Mouse (Mus musculus): ENCODE measurements around the gene Clybl. TPM values are rescaled to one million over a fixed set of nuclear protein-coding genes. Genes with fewer than 3 reads are reported as not detected.
A peak's percentile ranks its signal among the peaks of the same experiment; 100 is the strongest.

Clybl gene
- polyA plus RNA-seq, 1 experiment from 2014 or later, result 17.2 TPM

- DNase-seq (no peak), ATAC-seq (ENCODE audit: low FRiP score, low TSS enrichment) (no peak)
- Histone ChIP-seq H3K4me2 (ENCODE audit: low read length) (no peak overlapping the region), H3K4me1 (ENCODE audit: control insufficient read depth, insufficient read depth, low read length) (0 out of 2 replicates have a peak, but pooled peaks cover 5% of the 10 kb centered on the region), H3K27ac (replicated peaks; ENCODE audit: low read depth, low read length) (no peak overlapping the region), H3K36me3 (ENCODE audit: control insufficient read depth, insufficient read depth, low read length) (no peaks in the 10 kb centered on the region), H3K9me3 (ENCODE audit: control insufficient read depth, low read length) (no peaks in the 10 kb centered on the region), H3K4me3 (replicated peaks; ENCODE audit: low read depth, low read length) (no peak overlapping the region), H3K27me3 (ENCODE audit: control insufficient read depth, insufficient read depth, low read length) (peaks cover 12% of the 10 kb centered on the region; the same call in 1 of the 2 replicates), H3K9ac (replicated peaks; ENCODE audit: low read length) (no peak overlapping the region)
- WGBS, result 30% methylated on average over 4 of the region's 4 CpGs
Measured at GRCm38 (mm10) chr14:122296399-122296798, 114.9 kb downstream of the Clybl start.

DNA sequence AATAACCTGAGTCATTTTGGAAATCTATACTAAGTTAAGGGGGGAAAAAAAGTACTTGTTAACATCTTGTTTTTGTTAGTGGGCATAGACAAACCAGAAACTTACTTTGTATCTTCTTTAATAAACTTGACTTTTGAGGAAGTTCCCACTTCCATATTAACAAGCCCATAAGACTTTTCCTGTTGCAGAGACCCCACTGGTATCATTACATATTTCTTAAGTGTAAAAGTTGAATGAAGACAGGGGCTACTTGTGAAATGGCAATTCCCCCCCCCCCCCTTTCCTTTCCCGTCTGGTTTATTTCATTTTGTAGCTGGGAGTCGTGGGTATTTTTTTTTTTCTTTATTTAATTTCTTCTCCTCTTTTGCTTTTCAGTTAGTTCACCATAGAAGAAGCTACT lies 115.4 kb downstream of the Clybl start:
- Histone ChIP-seq H3K4me1 (ENCODE audit: control insufficient read depth, insufficient read depth, low read length) (0 out of 2 replicates have a peak, but pooled peaks cover 5% of the 10 kb centered on the region), H3K36me3 (ENCODE audit: control insufficient read depth, insufficient read depth, low read length) (no peaks in the 10 kb centered on the region), H3K27me3 (ENCODE audit: control insufficient read depth, insufficient read depth, low read length) (peaks cover 12% of the 10 kb centered on the region; the same call in 1 of the 2 replicates), H3K9ac (replicated peaks; ENCODE audit: low read length) (no peak overlapping the region), H3K9me3 (ENCODE audit: control insufficient read depth, low read length) (no peaks in the 10 kb centered on the region), H3K4me3 (replicated peaks; ENCODE audit: low read depth, low read length) (no peak overlapping the region), H3K4me2 (ENCODE audit: low read length) (no peak overlapping the region), H3K27ac (replicated peaks; ENCODE audit: low read depth, low read length) (no peak overlapping the region)
- 7% methylated on average over 2 of the region's 2 CpGs for WGBS
- ATAC-seq (ENCODE audit: low FRiP score, low TSS enrichment), result no peak
- no peak for DNase-seq

GRCm38 (mm10) chr14:122297386-122298109 lies 116.0 kb downstream of the Clybl start:
- DNase-seq (peak; percentile 59), ATAC-seq (ENCODE audit: low FRiP score, low TSS enrichment) (no peak)
- H3K4me1 ChIP-seq (ENCODE audit: control insufficient read depth, insufficient read depth, low read length), result 0 out of 2 replicates have a peak, but pooled peaks cover 5% of the 10 kb centered on the region
- peaks cover 12% of the 10 kb centered on the region; the same call in 1 of the 2 replicates for H3K27me3 ChIP-seq (ENCODE audit: control insufficient read depth, insufficient read depth, low read length)
- no peak overlapping the region for H3K9ac ChIP-seq (replicated peaks; ENCODE audit: low read length)
- 8% methylated on average over 11 of the region's 11 CpGs for WGBS
- H3K4me2 ChIP-seq (ENCODE audit: low read length), result 0 out of 2 replicates have a peak overlapping the region, but pooled peaks have one; percentile 3
- H3K9me3 ChIP-seq (ENCODE audit: control insufficient read depth, low read length), result no peaks in the 10 kb centered on the region
- no peaks in the 10 kb centered on the region for H3K36me3 ChIP-seq (ENCODE audit: control insufficient read depth, insufficient read depth, low read length)
- no peak overlapping the region for H3K27ac ChIP-seq (replicated peaks; ENCODE audit: low read depth, low read length)
- H3K4me3 ChIP-seq (replicated peaks; ENCODE audit: low read depth, low read length), result no peak overlapping the region

DNA sequence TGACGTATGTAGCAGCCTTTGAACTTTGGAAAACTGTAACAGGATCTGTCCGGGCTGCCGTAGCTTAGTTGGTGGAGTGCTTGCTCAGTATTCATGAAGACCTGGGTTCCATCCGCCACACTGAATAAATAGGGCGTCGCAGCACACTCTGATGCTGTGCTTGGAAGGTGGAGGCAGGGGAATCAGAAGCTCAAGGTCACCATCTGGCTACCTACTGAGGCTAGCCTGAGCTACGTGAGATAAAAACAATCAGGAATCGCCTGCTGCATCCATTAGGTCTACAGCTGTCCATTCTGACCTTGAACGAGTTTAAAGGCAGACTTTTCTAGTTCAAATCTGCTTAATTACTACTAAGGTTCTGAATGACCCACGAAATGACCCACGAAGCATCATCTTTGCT lies 118.8 kb downstream of the Clybl start:
- DNase-seq (no peak), ATAC-seq (ENCODE audit: low FRiP score, low TSS enrichment) (no peak)
- Histone ChIP-seq H3K9me3 (ENCODE audit: control insufficient read depth, low read length) (no peaks in the 10 kb centered on the region), H3K27me3 (ENCODE audit: control insufficient read depth, insufficient read depth, low read length) (peaks cover 12% of the 10 kb centered on the region; the same call in 1 of the 2 replicates), H3K36me3 (ENCODE audit: control insufficient read depth, insufficient read depth, low read length) (no peaks in the 10 kb centered on the region), H3K4me3 (replicated peaks; ENCODE audit: low read depth, low read length) (no peak overlapping the region), H3K4me1 (ENCODE audit: control insufficient read depth, insufficient read depth, low read length) (0 out of 2 replicates have a peak, but pooled peaks cover 12% of the 10 kb centered on the region), H3K4me2 (ENCODE audit: low read length) (no peak overlapping the region), H3K9ac (replicated peaks; ENCODE audit: low read length) (no peak overlapping the region), H3K27ac (replicated peaks; ENCODE audit: low read depth, low read length) (no peak overlapping the region)
- WGBS, result 64% methylated on average over 11 of the region's 11 CpGs

DNA sequence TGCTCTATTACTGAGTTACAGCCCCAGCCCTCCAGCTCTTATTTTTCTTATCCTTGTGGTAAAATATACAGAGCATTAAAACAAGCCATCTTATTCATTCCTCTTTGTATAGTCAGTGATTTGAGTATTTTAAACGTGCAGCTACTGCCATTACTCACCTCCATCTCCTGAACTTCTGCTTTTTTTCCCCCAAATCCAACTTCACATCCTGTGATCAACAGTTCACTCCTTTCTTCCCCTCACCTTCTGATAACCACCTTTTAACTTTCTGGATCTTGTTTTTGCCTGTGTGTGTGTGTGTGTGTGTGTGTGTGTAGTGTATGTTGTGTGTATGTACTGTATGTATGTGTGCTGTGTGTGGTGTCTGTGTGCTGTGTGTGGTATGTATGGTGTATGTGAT lies 122.3 kb downstream of the Clybl start:
- WGBS, result 63% methylated on average over 1 of the region's 1 CpGs
- no peak overlapping the region for H3K4me2 ChIP-seq (ENCODE audit: low read length)
- ATAC-seq (ENCODE audit: low FRiP score, low TSS enrichment) (no peak), DNase-seq (no peak)
- 0 out of 2 replicates have a peak, but pooled peaks cover 2% of the 10 kb centered on the region for H3K27me3 ChIP-seq (ENCODE audit: control insufficient read depth, insufficient read depth, low read length)
- 0 out of 2 replicates have a peak, but pooled peaks cover 8% of the 10 kb centered on the region for H3K4me1 ChIP-seq (ENCODE audit: control insufficient read depth, insufficient read depth, low read length)
- no peaks in the 10 kb centered on the region for H3K36me3 ChIP-seq (ENCODE audit: control insufficient read depth, insufficient read depth, low read length)
- no peak overlapping the region for H3K4me3 ChIP-seq (replicated peaks; ENCODE audit: low read depth, low read length)
- no peaks in the 10 kb centered on the region for H3K9me3 ChIP-seq (ENCODE audit: control insufficient read depth, low read length)
- no peak overlapping the region for H3K9ac ChIP-seq (replicated peaks; ENCODE audit: low read length)
- H3K27ac ChIP-seq (replicated peaks; ENCODE audit: low read depth, low read length), result no peak overlapping the region

DNA sequence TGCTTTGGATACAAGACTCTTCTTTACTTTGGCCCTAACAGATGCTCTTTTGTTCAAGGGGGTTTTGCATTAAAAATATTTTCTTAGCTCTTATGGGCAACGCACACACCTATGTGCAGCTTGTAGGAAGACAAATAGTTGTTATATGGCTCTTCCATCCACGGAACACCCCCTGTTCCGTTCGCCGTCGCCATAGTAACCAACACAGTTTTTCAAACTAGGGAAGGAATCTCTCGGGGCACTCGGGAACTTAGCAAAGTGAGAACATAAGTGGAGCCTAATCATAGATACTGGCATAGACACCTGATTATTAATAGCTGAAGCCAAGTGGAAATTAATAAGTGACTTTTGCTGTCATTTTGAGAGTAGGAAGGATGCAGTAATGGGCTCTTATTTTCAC lies 123.6 kb downstream of the Clybl start:
- Histone ChIP-seq H3K9me3 (ENCODE audit: control insufficient read depth, low read length) (no peaks in the 10 kb centered on the region), H3K9ac (replicated peaks; ENCODE audit: low read length) (no peak overlapping the region), H3K4me3 (replicated peaks; ENCODE audit: low read depth, low read length) (no peak overlapping the region), H3K27me3 (ENCODE audit: control insufficient read depth, insufficient read depth, low read length) (no peaks in the 10 kb centered on the region), H3K4me2 (ENCODE audit: low read length) (no peak overlapping the region), H3K36me3 (ENCODE audit: control insufficient read depth, insufficient read depth, low read length) (no peaks in the 10 kb centered on the region), H3K27ac (replicated peaks; ENCODE audit: low read depth, low read length) (no peak overlapping the region), H3K4me1 (ENCODE audit: control insufficient read depth, insufficient read depth, low read length) (0 out of 2 replicates have a peak, but pooled peaks cover 8% of the 10 kb centered on the region)
- no peak for ATAC-seq (ENCODE audit: low FRiP score, low TSS enrichment)
- peak; percentile 68 for DNase-seq
- 48% methylated on average over 8 of the region's 8 CpGs for WGBS

- Histone ChIP-seq H3K9ac (replicated peaks; ENCODE audit: low read length) (no peak overlapping the region), H3K4me1 (ENCODE audit: control insufficient read depth, insufficient read depth, low read length) (no peaks in the 10 kb centered on the region), H3K4me3 (replicated peaks; ENCODE audit: low read depth, low read length) (no peak overlapping the region), H3K27me3 (ENCODE audit: control insufficient read depth, insufficient read depth, low read length) (no peaks in the 10 kb centered on the region), H3K27ac (replicated peaks; ENCODE audit: low read depth, low read length) (no peak overlapping the region), H3K4me2 (ENCODE audit: low read length) (no peak overlapping the region), H3K36me3 (ENCODE audit: control insufficient read depth, insufficient read depth, low read length) (no peaks in the 10 kb centered on the region), H3K9me3 (ENCODE audit: control insufficient read depth, low read length) (no peaks in the 10 kb centered on the region)
- ATAC-seq (ENCODE audit: low FRiP score, low TSS enrichment), result no peak
- DNase-seq, result no peak
- WGBS, result 92% methylated on average over 6 of the region's 6 CpGs
Measured at GRCm38 (mm10) chr14:122312415-122312814, 130.9 kb downstream of the Clybl start.

GRCm38 (mm10) chr14:122313328-122313727 lies 131.8 kb downstream of the Clybl start:
- Histone ChIP-seq H3K4me1 (ENCODE audit: control insufficient read depth, insufficient read depth, low read length) (no peaks in the 10 kb centered on the region), H3K27ac (replicated peaks; ENCODE audit: low read depth, low read length) (no peak overlapping the region), H3K36me3 (ENCODE audit: control insufficient read depth, insufficient read depth, low read length) (no peaks in the 10 kb centered on the region), H3K9ac (replicated peaks; ENCODE audit: low read length) (no peak overlapping the region), H3K9me3 (ENCODE audit: control insufficient read depth, low read length) (no peaks in the 10 kb centered on the region), H3K27me3 (ENCODE audit: control insufficient read depth, insufficient read depth, low read length) (no peaks in the 10 kb centered on the region), H3K4me3 (replicated peaks; ENCODE audit: low read depth, low read length) (no peak overlapping the region), H3K4me2 (ENCODE audit: low read length) (no peak overlapping the region)
- DNase-seq, result no peak
- 90% methylated on average over 4 of the region's 4 CpGs for WGBS
- no peak for ATAC-seq (ENCODE audit: low FRiP score, low TSS enrichment)

DNA sequence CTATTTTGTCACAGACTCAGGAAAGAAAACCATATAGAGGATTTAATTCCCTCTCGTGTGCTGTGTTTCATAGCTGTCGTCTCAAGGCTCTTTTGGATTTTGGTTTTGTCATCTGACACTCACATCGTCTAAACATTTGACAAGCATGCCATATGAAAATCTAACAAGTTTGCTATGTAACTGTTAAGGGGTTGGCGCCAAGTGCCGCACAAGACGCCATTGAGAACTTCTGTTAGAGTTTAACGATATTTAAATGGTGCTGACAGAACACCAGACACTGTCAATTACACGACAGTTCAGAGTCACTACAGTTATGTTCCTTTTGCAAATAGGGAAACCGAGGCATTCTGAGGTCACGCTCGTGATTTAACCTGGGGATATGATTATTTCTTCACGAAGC lies 134.2 kb downstream of the Clybl start:
- DNase-seq (no peak), ATAC-seq (ENCODE audit: low FRiP score, low TSS enrichment) (no peak)
- Histone ChIP-seq H3K9me3 (ENCODE audit: control insufficient read depth, low read length) (no peaks in the 10 kb centered on the region), H3K27me3 (ENCODE audit: control insufficient read depth, insufficient read depth, low read length) (no peaks in the 10 kb centered on the region), H3K36me3 (ENCODE audit: control insufficient read depth, insufficient read depth, low read length) (no peaks in the 10 kb centered on the region), H3K27ac (replicated peaks; ENCODE audit: low read depth, low read length) (no peak overlapping the region), H3K9ac (replicated peaks; ENCODE audit: low read length) (no peak overlapping the region), H3K4me1 (ENCODE audit: control insufficient read depth, insufficient read depth, low read length) (no peaks in the 10 kb centered on the region), H3K4me2 (ENCODE audit: low read length) (no peak overlapping the region), H3K4me3 (replicated peaks; ENCODE audit: low read depth, low read length) (no peak overlapping the region)
- whole genome bisulfite sequencing, result 93% methylated on average over 12 of the region's 12 CpGs

All from midbrain, embryonic 14.5 days (tissue).